Mouse (Mus musculus): ENCODE results near the gene Rasgef1c.

DNA sequence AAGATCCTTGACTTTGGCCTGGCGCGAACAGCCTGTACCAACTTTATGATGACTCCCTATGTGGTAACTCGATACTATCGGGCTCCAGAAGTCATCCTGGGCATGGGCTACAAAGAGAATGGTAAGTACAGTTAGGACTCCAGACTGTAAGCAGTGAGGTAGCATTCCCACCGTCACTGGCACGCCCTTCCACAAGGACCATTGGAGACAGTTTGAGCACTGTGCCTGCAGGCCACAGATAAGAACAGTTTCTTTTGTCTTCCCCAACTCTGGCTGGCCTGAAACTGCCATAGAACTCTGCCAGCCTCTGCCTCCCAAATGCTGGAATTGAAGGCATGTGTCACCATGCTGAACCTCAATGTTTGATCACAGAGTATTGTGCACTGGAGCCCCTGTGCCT, 28.9 kb upstream of the Rasgef1c start:
- TF ChIP-seq CTCF (IDR thresholded peaks at IDR 0.05; ENCODE audit: extremely low read depth, insufficient read length, insufficient replicate concordance, low read depth, low read length) = no peak
- no peak for TF ChIP-seq POLR2A (IDR thresholded peaks at IDR 0.05; ENCODE audit: low read depth, low read length)

Measured in small intestine, adult 2 months (tissue).